Comparison of ENCODE assay signal across 25 mouse cellular contexts in the genomic region with DNA sequence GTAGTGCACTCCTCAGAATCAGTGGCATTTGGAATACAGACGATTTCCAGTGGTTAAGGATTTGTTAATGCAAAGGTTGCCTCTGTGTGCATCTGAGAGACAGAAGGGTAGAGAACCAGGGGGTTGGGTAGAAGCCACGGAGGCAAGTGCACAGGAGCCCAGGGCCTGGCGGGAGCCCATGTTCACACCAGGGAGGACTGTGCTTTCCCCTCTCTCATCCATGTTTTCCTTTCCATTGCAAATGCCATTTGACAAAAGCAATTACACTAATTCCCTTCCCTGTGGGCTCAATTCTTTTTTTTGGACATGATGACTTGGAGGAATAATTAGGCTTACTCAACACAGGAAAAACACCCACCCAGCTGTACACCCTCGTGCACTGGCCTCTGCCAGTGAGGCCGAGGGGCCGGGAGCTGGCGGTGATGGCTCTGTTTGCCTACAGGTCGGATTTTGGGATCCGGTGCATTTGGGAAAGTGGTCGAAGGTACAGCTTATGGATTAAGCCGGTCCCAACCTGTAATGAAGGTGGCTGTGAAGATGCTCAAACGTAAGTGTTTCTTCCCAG. TPM values are rescaled to one million over a fixed set of nuclear protein-coding genes. Genes with fewer than 3 reads are reported as not detected.
DNase-seq lines count a peak whose midpoint lies in the region; ATAC-seq and TF ChIP-seq lines count a peak whose summit lies in the region.
"Had no signal": no experiment of that assay in that cellular context is flagged by ENCODE, and none has a peak within 500 bp of the region (broad histone marks: within the 10 kb centered on the region; RNA-seq: fewer than 3 reads in every experiment).

No protein-coding gene starts in this region.

- H3K36me3 ChIP-seq in forebrain, embryonic 11.5 days (ENCODE audit: control insufficient read depth, insufficient read depth, low read length): no peaks in the 10 kb centered on the region
- no peaks in the 10 kb centered on the region for H3K36me3 ChIP-seq in forebrain, embryonic 13.5 days (ENCODE audit: poor library complexity, severe bottlenecking)
- H3K36me3 ChIP-seq in midbrain, embryonic 14.5 days (ENCODE audit: control insufficient read depth, insufficient read depth, low read length): no peaks in the 10 kb centered on the region
- H3K36me3 ChIP-seq in midbrain, embryonic 15.5 days (replicated peaks): no peaks in the 10 kb centered on the region
- H3K36me3 ChIP-seq: liver, embryonic 15.5 days; neural tube, embryonic 12.5 days had no signal

- ATAC-seq in forebrain, embryonic 11.5 days (replicated peaks; ENCODE audit: low FRiP score): no peak
- no peak for ATAC-seq in forebrain, embryonic 13.5 days
- no peak for ATAC-seq in midbrain, embryonic 14.5 days (ENCODE audit: low FRiP score, low TSS enrichment)
- no peak for ATAC-seq in midbrain, embryonic 15.5 days (replicated peaks)
- ATAC-seq: activated CD4-positive, CD25-positive, alpha-beta regulatory T cell, adult 4 months; intestine, embryonic 15.5 days had no signal

- no peaks in the 10 kb centered on the region for H3K27me3 ChIP-seq in forebrain, embryonic 11.5 days (ENCODE audit: control insufficient read depth, insufficient read depth, low read length)
- H3K27me3 ChIP-seq in forebrain, embryonic 13.5 days: no peaks in the 10 kb centered on the region
- H3K27me3 ChIP-seq in midbrain, embryonic 14.5 days (ENCODE audit: control insufficient read depth, insufficient read depth, low read length): no peaks in the 10 kb centered on the region
- H3K27me3 ChIP-seq in midbrain, embryonic 15.5 days (replicated peaks): no peaks in the 10 kb centered on the region
- H3K27me3 ChIP-seq: intestine, embryonic 15.5 days; liver, embryonic 15.5 days; neural tube, embryonic 12.5 days had no signal

- no peak overlapping the region for H3K27ac ChIP-seq in forebrain, embryonic 11.5 days (ENCODE audit: low read depth, low read length)
- no peak overlapping the region for H3K27ac ChIP-seq in forebrain, embryonic 13.5 days
- 0 out of 2 replicates have a peak overlapping the region, but pooled peaks have one; percentile 8 for H3K27ac ChIP-seq in midbrain, embryonic 14.5 days (replicated peaks; ENCODE audit: low read depth, low read length)
- no peak overlapping the region for H3K27ac ChIP-seq in midbrain, embryonic 15.5 days
- H3K27ac ChIP-seq: forebrain, embryonic 10.5 days; heart, embryonic 10.5 days; intestine, embryonic 15.5 days; left cerebral cortex, adult 2 months; limb, embryonic 10.5 days; liver, embryonic 15.5 days; neural tube, embryonic 12.5 days; stomach, postnatal 0 days had no signal

- TF ChIP-seq POLR2A in brain, embryonic 14.5 days (IDR thresholded peaks at IDR 0.05; ENCODE audit: borderline replicate concordance, extremely low read depth, insufficient read depth, insufficient read length, poor library complexity, severe bottlenecking): no peak

- DNase-seq in forebrain, embryonic 11.5 days (ENCODE audit: low spot score): peak; percentile 44
- DNase-seq in midbrain, embryonic 14.5 days: peak; percentile 33
- DNase-seq in brain, embryonic 14.5 days (ENCODE audit: low read depth): peak; percentile 67
- peak; percentile 23 to 45 for DNase-seq in cerebellum, postnatal 36 days
- no peak for DNase-seq in heart, adult 8-10 months (ENCODE audit: low spot score)
- DNase-seq: adrenal gland, adult 8-10 months; heart, postnatal 4 days; kidney, adult 8-10 months; kidney, postnatal 10 days; liver; lung, postnatal 4 days; thymus, adult 2 months had no signal

- TF ChIP-seq CTCF in brain, embryonic 14.5 days (IDR thresholded peaks at IDR 0.05; ENCODE audit: borderline replicate concordance, extremely low read depth, insufficient read depth, insufficient read length): no peak

- H3K9me3 ChIP-seq in forebrain, embryonic 11.5 days (ENCODE audit: control insufficient read depth, low read length): no peaks in the 10 kb centered on the region
- no peaks in the 10 kb centered on the region for H3K9me3 ChIP-seq in forebrain, embryonic 13.5 days (replicated peaks)
- no peaks in the 10 kb centered on the region for H3K9me3 ChIP-seq in midbrain, embryonic 14.5 days (ENCODE audit: control insufficient read depth, low read length)
- H3K9me3 ChIP-seq in midbrain, embryonic 15.5 days: no peaks in the 10 kb centered on the region
- H3K9me3 ChIP-seq: forebrain, embryonic 10.5 days; heart, embryonic 10.5 days; intestine, embryonic 15.5 days; limb, embryonic 10.5 days; liver, embryonic 15.5 days; neural tube, embryonic 12.5 days had no signal

- no peak overlapping the region for H3K4me2 ChIP-seq in forebrain, embryonic 11.5 days (ENCODE audit: low read depth, low read length, severe bottlenecking)
- H3K4me2 ChIP-seq in forebrain, embryonic 13.5 days: no peak overlapping the region
- no peak overlapping the region for H3K4me2 ChIP-seq in midbrain, embryonic 14.5 days (ENCODE audit: low read length)
- H3K4me2 ChIP-seq in midbrain, embryonic 15.5 days: no peak overlapping the region
- H3K4me2 ChIP-seq: intestine, embryonic 15.5 days; liver, embryonic 15.5 days; neural tube, embryonic 12.5 days had no signal

- H3K9ac ChIP-seq in forebrain, embryonic 11.5 days (ENCODE audit: low read length): no peak overlapping the region
- H3K9ac ChIP-seq in forebrain, embryonic 13.5 days: no peak overlapping the region
- no peak overlapping the region for H3K9ac ChIP-seq in midbrain, embryonic 14.5 days (replicated peaks; ENCODE audit: low read length)
- H3K9ac ChIP-seq in midbrain, embryonic 15.5 days: no peak overlapping the region
- H3K9ac ChIP-seq: intestine, embryonic 15.5 days; liver, embryonic 15.5 days; neural tube, embryonic 12.5 days had no signal

- no peaks in the 10 kb centered on the region for H3K4me1 ChIP-seq in forebrain, embryonic 11.5 days (replicated peaks; ENCODE audit: control insufficient read depth, insufficient read depth, low read length)
- 0 out of 2 replicates have a peak, but pooled peaks cover 6% of the 10 kb centered on the region for H3K4me1 ChIP-seq in forebrain, embryonic 13.5 days
- no peaks in the 10 kb centered on the region for H3K4me1 ChIP-seq in midbrain, embryonic 14.5 days (ENCODE audit: control insufficient read depth, insufficient read depth, low read length)
- H3K4me1 ChIP-seq in midbrain, embryonic 15.5 days: peaks cover 3% of the 10 kb centered on the region; the same call in 1 of the 2 replicates
- H3K4me1 ChIP-seq: intestine, embryonic 15.5 days; limb, embryonic 10.5 days; liver, embryonic 15.5 days; neural tube, embryonic 12.5 days had no signal

- WGBS in forebrain, embryonic 11.5 days: 79% methylated on average over 12 of the region's 12 CpGs
- WGBS in forebrain, embryonic 13.5 days: 63% methylated on average over 12 of the region's 12 CpGs
- WGBS in midbrain, embryonic 14.5 days: 65% methylated on average over 12 of the region's 12 CpGs
- WGBS in midbrain, embryonic 15.5 days: 64% methylated on average over 12 of the region's 12 CpGs

- no peak overlapping the region for H3K4me3 ChIP-seq in forebrain, embryonic 11.5 days (ENCODE audit: low read depth, low read length)
- no peak overlapping the region for H3K4me3 ChIP-seq in forebrain, embryonic 13.5 days
- H3K4me3 ChIP-seq in midbrain, embryonic 14.5 days (replicated peaks; ENCODE audit: low read depth, low read length): no peak overlapping the region
- H3K4me3 ChIP-seq in midbrain, embryonic 15.5 days: no peak overlapping the region
- H3K4me3 ChIP-seq: forebrain, embryonic 10.5 days; heart, embryonic 10.5 days; intestine, embryonic 15.5 days; left cerebral cortex, adult 2 months; limb, embryonic 10.5 days; liver, embryonic 15.5 days; neural tube, embryonic 12.5 days had no signal

RNA-seq across cellular contexts. Expression of a gene that starts 27.7 kb away (rescaled TPM):
- polyA plus RNA-seq in forebrain, embryonic 11.5 days (2014; fragmentation: Nextera tagmentation; extraction: Ambion mirVana): 21.6 and 24.0 TPM in 2 replicates
- 4.1 and 4.9 TPM in 2 replicates for polyA plus RNA-seq in forebrain, embryonic 13.5 days (2015; fragmentation: Nextera tagmentation; extraction: Ambion mirVana)
- 3.6 and 9.4 TPM in 2 replicates for polyA plus RNA-seq in midbrain, embryonic 14.5 days (2014; fragmentation: Nextera tagmentation; extraction: Ambion mirVana)
- 11.1 and 11.3 TPM in 2 replicates for polyA plus RNA-seq in midbrain, embryonic 15.5 days (2015; fragmentation: Nextera tagmentation; extraction: Ambion mirVana)
- polyA plus RNA-seq in brain, embryonic 14.5 days (2012; rRNA removed): 7.2 and 16.3 TPM in 2 replicates
- total RNA-seq in heart, adult 8-10 months (2022): 10 to 100 TPM; 17.9 to 23.3 (median 21.5) TPM
- total RNA-seq: megakaryocyte-erythroid progenitor cell, adult 5-6 weeks; MEL had no signal
- polyA plus RNA-seq: activated CD4-positive, CD25-positive, alpha-beta regulatory T cell, adult 4 months had no signal
